Mouse (Mus musculus) kidney, postnatal 36 days (tissue): ENCODE data around the gene Epha2.
A peak's percentile ranks its signal among the peaks of the same experiment; 100 is the strongest.

Experiments used
- DNase-seq, 2 experiments: peaks; one replicate each; pipeline ENCODE4 v3.0.0; 2021 to 2022; ENCODE audit warnings: mixed read lengths in 2 of 2

Gene Epha2

DNA sequence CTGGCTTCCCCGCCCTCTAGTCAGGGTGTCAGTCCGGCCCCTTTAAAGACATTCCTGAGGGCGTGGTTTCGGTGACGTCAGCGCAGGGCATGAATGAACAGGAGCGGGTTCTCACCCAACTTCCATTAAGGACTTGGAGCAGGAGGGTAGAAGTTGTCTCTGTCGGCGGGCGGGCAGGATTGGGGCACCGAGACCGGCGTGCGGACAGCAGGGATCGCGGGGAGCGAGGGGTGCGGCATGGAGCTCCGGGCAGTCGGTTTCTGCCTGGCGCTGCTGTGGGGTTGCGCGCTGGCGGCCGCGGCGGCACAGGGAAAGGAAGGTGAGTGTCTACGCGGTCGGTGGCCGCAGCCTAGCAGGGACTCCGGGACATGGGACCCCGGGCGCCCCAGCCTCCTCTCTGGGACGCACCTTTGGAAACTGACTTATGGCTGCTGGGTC is at the start of gene Epha2:
Gene Epha2, plus strand, starts transcription at position 125 of the 438 bp plus-strand sequence.
- DNase-seq, result peak; percentile 94 to 97

DNA sequence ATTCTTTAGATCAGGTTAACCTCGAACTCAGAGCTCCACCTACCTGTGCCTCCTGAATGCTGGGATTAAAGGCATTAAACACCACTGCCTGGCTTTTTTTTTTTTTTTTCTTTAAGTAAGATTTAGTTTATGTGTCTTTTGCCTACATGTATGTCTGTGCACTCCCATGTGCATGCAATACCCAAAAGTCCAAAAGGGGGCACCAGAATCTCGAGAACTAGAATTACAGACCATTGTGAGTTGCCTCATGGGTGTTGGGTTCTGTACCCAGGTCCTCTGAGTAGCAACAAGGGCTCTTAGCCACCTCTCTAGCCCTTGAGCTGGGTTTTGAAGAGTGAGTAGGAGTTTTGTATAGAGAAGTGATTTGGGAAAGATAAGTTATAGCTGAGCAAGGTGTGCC is 48.4 kb upstream of the Epha2 start:
- no peak for DNase-seq

DNA sequence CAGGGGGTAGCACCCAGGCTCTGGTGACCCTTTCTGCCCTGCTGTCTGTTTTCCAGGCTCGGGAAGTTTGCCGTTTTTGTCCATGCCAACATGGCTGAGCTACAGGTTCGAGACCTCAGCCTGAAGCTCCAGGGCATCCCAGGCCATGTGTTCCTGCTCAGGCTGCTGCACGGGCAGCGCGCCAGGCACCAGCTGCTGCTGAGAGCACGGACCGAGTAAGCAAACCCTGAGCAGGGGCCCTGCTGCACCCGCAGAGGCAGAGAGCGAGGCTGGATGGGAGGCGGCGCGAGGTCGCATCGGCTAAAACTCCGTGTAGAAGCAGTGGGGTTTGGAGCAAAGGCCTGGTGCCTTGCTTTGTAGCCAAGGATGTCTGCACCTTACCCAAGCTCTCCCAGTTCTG is 46.8 kb upstream of the Epha2 start:
- DNase-seq, result peak; percentile 23 to 53

DNA sequence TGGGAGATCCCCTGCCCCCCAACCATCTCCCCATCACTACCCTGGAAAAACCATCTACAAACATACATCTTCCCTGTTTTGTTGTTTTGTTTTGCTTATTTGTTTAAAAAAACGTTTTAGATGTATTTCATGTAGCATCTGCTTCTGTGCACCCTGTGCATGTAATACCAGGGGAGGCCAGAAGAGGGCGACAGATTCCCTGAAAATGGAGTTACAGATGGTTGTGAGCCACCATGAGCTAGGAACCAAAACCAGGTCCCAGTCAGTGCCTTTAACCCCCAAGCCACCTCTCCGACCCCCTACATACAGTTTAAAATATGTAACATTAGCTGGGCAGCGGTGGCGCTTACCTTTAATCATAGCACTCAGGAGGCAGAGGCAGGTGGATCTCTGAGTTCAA is 43.6 kb upstream of the Epha2 start:
- no peak for DNase-seq

DNA sequence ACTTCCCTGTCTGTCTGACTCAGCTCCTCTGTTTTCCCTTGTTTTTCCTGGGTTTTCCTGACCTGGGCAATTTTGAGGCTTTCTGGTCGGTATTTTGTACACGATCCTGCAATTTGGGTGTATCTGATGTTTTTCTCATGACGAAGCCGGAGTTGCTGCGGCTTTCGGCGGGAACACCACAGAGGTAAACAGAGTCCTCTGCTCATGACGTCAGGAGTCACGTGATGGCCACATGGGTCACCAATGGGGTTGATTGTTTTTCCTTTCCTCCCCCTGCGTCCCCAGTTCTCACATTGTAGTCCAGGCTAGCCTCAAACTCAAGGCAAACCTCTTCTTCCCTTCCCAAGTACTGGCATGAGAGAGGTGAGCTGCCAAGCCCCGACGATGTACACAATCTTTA is 41.6 kb upstream of the Epha2 start:
- DNase-seq, result no peak

DNA sequence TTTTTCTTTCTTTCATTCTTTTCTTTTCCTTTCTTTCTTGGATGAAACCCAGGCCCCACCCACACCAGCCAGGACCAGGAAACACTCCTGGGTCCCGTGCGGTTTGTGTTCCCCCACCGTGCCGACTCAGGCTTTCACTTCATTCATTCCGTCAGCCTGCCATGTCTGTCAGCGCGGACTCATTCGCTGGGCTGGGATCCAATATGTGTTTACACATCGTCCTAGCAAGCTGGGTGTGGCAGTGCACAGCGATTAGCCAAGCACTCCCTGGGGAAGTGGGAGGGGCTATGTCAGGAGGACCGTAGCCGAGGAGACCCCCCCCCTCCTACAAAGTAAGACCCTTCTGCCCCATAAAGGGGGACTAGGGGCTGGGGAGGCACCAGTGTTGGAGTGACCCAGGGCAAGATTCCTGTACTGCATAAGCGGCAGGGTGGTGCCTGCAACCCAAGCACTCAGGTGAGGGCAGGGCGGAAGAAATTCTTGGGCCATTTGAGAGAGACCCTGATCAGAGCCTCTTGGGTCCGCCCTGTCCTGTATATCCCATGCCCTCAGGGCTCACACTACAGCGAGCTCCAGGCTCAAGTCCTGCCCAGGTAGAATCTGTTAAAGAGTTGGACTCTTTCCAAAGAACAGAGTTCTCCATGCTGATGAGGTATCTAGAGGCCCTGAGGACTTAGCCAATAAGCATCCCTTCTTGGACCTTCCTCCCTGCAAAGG is 40.9 kb upstream of the Epha2 start:
- DNase-seq, result no peak

DNA sequence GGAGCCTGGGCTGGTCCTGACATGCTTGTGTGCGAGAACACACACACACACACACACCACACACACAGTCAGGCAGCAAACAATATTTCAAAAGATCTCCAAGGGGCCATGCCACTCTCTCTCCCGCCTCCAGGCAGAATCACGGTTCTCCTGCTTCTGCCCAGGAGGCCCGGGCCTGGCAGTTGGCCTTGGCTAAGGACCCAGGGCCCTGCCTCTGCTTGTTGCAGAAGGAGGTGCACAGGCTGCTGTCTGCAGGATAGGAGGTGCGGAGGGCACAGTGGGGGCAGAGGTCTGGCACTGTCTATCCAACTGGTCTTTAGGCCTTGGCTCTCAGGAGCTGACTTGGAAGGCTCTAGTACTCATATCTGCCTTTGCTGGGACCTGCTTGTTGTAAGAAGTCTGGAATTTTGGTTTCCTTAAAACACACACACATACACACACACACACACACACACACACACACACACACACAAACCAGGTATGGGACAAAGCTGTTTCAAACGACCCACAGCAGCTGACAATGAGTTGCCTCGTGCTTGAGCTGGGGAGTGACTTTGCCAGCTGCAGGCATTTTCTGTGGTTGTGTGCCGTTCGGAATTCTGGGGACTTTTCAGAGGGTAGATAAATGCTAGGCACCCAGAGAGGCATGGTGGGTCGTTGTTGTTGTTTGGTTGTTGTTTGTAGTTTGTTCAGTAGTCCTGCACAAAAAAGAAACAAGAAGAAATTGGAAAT is 38.0 kb upstream of the Epha2 start:
- no peak for DNase-seq

DNA sequence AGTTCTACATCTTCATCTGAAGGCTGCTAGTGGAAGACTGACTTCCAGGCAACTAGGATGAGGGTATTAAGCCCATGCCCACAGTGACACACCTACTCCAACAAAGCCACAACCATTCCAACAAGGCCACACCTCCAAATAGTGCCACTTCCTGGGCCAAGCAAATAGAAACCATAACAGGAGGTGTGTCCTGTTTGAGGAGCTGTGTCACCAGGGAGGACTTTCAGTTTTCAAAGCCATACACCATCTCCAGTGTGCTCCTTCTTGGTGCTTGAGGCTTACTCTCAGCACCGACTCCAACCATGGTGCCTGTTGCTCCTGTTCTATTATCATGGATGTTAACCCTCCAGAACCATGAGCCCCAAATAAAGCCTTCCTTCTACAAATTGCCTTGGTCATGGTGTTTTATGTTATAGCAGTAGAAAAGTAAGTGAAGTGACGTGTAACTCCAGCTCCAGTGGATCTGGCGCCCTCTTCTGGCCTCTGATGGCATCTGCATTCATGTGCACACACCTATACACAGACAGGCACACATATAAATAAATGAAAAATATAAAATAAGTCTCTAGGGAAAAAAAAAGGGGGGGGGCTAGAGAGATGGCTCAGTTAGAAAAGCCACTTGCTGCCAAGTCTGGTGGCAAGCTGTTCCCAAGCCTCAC is 34.9 kb upstream of the Epha2 start:
- no peak for DNase-seq

DNA sequence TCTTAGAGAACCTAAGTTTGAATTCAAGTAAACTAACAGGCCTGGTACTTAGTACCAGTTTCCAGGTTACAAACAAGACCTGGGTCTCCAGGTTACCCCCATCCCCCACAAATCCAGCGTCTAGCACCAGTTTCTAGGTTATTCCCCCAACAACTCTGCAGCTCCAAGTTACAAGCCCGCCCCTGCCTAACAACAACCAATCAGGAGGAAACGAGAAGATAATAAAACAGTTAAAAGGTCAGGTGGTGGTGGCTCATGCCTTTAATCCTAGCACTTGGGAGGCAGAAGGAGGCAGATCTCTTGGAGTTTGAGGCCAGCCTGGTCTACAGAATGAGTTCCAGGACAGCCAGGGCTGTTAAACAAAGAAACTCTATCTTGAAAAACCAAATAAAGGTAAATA is 33.8 kb upstream of the Epha2 start:
- DNase-seq, result no peak

DNA sequence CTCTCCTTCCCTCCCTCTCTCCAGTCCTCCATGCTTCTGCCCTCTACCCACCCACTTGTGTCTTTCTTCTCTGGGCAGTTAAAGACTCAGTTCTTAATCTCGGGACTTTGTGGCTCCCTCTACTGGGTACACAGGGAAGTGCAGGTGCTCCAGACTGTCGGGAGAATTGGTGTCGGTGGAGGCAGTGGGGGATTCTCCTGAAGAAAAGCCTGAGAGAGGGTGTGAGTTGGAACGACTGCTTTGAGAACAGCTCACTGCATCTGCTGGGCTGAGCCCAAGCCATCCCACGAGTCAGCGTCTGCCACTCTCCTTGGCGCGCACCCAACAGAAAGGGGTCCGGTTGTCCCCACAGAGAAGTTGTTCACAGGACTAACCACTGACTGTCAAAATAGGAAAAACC is 33.2 kb upstream of the Epha2 start:
- peak; percentile 55 to 83 for DNase-seq

DNA sequence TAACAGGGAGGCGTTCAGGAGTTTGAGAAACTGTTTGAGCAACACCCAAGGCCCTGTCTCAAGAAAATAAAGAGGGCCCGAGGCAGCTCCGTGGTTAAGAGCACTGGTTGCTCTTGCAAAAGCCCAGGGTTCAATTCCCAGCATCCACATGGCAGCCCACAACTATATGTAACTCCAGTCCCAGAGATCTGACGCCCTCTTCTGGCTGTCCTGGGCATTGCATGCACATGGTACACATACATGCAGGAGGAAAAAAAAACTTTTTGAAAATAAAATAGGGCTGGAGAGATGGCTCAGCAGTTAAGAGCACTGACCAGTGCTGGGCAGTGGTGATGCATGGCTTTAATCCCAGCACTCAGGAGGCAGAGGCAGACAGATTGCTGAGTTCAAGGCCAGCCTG is 32.7 kb upstream of the Epha2 start:
- DNase-seq, result no peak

DNA sequence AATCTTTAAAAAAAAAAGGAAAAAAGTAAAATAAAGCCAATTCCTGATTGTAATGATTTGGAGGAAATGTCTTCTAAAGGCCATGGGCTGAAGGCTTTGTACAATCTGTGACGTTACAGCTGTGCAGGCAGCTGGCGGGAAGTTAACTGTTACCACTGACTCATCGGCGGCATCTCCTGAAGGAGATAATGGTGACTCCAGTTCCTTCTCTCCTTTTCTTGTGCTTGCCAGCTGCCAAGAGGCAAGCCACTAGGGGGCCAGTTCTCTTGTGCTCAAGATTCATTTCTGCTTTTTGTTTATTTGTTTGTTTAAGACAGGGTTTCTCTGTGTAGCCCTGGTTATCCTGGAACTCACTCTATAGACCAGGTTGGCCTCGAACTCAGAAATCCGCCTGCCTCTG is 32.0 kb upstream of the Epha2 start:
- DNase-seq, result no peak

DNA sequence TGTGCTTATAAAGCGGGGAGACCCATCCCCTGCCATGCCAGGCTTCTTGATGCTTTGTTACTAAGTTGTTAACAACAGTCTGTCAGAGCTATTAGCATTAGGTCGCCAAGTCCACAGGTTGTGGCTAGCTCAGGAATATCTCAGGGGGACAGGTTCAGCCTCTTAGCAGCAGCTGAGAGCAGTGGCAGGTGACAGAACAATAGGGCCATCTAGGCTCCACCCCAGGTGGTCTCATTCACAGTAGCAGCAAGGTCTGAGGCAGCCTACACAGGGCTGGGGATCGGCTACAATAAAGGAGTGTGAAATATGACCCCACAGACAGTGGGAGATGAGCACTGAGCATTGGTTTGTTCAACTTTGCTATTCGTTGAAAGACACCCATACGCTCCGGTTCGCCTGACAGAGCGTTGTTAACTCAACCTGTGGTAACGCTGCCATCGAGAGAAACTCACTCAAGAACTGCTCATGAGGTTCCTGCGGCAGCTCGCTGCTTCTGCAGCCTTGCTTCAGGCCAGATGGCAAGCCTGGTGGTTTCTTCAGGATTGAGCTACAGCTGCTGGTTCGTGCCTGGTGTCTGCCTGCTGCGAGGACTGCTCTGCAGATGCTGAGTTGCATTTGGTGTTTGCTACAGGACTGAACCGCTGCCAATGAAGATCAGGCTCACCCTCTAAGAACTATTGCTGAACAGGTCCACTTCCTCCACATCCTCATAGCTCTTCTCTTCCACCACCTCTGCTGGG is 30.7 kb upstream of the Epha2 start:
- DNase-seq, result no peak

DNA sequence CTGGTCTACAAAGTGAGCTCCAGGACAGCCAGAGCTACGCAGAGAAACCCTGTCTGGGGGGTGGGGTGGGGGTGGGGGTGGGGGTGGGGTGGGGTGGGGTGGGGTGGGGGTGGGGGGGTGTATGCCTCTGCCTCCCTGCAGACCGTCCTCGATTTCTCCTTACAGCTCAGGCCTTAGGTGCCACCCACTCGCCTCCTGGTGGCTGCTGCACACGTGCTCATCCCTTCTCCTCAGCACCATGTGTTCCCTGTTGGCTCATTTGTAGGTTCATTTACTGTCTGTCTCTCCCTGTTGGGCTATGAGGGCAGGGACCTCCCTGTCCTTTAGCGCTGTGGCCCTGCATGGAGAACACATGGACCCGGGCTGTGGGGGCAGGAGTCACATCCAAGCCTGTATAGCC is 29.8 kb upstream of the Epha2 start:
- DNase-seq, result no peak

DNA sequence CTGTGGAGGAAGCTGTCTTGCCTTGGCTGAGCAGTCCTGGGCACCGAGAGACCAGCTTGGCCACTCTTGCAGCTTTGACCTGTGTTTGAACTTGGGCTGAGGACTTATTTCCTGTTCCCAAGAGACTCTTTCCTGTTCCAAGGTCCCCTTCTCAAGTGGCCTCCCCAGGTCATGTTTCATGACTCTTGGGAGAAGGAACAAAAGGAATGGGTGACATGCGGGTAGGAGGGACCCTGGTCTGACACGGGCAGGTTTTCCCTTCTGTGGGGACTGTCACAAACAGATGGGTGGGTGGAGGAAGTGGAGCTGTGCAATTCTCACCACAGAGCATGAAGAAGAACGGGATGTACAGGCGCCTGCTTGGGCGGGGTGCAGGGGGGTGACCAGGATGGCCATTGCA is 29.3 kb upstream of the Epha2 start:
- peak in 1 of 2 experiments; percentile 47 for DNase-seq

DNA sequence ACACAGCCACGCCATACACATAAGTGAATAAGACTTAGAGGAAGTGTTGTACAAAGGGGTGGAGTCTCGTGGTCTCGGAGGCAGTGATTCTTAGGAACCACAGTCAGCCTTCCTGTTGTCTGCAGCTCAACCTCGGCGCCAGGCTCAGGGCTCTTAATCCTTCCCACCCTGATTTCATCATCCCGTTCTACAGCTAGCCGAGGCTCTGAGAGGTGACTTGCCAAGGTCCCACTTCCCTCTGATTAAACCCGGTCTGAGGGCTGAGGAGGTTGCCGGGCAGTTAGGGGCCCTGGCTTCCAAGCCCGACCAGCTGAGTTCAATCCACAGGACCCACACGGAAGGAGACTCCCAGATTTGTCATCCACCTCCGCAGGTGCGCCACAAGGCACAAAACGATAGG is 28.2 kb upstream of the Epha2 start:
- peak; percentile 49 to 55 for DNase-seq

DNA sequence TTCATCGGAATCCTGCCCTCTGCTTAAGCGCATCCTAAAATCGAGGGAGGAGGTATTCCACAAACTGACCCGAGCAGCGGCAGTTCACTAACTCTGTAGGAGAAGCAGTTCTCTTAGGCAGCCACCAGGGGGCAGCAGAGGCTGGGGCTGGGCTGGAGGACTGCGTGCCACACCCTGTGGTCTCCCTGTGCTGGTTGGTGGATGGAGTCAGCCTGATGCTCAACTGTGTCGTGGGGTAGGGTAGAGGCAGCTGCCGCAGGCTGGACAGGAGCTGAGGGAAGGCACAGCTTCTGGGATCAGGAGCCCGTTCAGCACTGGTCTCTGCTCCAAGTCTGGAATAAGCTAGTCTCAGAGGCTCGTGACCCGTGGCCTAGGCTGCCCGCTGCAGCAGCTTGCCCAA is 27.7 kb upstream of the Epha2 start:
- peak; percentile 75 to 94 for DNase-seq

DNA sequence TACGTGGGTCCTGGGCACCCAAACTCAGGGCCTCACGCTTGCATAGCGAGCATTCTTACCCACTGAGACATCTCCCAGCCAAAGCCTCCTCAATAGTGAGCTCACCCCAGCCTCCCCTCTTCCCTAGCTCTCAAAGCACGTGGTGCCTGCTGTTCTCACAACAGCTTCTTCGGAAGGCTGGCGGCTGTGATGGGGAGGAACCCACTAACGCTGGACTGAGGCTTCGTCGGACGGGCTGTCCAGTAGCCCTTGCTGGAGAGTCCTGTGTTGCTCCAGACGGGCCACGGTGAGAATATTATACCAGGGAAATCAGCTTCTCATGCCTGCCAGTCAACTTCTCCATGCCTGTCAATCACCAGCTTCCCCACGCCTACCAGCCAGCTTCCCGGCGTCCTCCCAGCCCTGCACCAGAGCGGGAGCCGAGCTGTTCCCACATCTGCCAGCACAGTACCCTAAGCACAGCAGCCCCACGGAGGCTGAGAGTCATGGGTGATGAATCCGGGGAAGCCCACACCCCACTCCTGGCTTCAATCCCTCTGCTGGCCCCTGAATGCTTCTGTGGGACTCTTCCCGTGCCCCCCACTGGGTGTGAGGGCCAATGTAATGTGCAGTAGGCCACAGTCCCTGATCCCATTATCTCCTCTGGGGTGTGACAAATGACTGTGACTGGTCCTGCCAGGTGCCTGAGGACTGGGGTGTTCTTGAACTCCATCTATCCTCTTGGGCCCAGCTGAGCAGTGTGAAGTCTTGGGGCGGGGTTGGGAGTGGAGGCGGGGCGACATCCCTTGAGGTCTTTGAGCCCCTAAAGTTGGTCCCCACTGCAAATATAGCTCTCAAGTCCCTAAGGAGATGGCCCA is 26.3 kb upstream of the Epha2 start:
- DNase-seq, result no peak

DNA sequence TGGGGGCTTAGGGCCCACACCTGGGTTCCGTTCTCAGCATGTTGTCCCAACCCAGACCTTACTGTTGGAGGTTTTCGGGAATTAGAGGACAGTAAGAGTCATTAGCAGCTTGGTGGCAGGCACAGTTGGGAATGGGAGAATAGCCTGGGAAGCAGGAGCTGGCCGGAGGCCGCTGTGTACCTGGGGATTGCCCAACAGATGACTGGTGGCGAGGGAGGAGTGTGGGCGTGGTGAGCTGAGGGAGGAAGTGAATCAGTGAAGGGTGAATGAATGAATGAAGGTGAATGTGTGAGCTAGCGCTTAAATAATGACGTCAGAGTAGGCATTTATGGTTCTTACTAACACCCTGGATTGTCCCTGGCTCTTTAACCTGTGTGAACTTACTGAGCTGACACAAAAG is 23.9 kb upstream of the Epha2 start:
- DNase-seq, result no peak

DNA sequence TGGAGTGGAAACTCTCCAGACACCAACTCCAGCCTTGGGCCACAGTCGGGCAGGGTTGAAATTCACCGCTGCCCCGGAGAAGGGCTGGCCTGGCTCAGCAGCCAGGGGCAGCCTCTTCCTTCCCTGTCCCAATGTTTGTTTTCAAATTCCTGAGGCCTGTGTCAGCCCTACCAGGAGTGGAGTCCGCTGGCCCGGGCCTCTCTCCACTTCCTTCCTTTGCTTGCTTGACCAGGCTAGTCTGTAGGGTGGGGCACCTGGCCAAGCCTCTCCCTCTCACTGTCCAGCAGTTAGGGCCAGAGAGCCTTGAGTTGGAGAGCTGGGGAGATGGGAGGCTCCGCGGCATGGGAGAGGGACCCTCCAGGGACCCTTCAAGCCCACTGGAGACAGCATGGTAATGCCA is 22.9 kb upstream of the Epha2 start:
- DNase-seq, result peak; percentile 89 to 93

DNA sequence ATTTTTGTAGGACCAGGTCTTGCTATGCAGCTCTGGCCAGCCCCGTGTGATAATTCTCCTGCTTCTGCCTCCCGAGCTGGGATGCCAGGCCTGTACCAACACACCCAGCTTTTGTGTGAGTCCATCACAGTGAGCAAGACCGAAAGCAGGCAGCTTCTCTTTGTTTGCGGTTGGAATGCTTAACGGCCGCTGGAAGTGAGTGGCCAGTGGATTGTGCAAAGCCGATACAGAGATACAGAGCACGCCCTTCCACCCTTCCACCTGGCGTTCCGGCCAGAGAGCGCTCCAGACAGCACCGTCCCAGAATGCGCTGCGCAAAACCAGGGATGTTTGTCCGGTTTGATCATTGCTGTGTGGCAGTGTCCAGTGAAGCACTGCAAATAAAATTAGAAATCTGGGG is 21.7 kb upstream of the Epha2 start:
- DNase-seq, result no peak

DNA sequence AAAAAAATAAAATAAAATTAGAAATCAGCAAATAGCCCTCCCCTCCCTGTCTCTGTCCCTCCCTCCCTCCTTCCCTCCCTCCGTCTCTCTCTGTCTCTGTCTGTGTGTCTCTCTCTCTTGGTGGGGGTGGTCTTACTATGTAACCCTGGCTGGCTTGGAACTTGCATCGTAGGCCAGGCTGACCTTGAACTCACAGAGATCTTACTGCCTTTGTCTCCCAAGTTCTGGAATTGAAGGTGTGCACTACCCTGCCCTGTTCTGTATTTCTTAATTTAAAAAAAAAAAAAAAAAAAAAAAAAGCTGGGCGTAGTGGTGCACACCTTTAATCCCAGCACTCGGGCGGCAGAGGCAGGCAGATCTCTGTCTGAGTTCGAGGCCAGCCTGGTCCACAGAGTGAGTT is 21.3 kb upstream of the Epha2 start:
- DNase-seq, result no peak
